Mouse (Mus musculus): ENCODE measurements around the gene Cib1. TPM values are rescaled to one million over a fixed set of nuclear protein-coding genes. Genes with fewer than 3 reads are reported as not detected.

Cib1 gene
- polyA plus RNA-seq, 1 experiment from 2014 or later: 108 TPM

DNA sequence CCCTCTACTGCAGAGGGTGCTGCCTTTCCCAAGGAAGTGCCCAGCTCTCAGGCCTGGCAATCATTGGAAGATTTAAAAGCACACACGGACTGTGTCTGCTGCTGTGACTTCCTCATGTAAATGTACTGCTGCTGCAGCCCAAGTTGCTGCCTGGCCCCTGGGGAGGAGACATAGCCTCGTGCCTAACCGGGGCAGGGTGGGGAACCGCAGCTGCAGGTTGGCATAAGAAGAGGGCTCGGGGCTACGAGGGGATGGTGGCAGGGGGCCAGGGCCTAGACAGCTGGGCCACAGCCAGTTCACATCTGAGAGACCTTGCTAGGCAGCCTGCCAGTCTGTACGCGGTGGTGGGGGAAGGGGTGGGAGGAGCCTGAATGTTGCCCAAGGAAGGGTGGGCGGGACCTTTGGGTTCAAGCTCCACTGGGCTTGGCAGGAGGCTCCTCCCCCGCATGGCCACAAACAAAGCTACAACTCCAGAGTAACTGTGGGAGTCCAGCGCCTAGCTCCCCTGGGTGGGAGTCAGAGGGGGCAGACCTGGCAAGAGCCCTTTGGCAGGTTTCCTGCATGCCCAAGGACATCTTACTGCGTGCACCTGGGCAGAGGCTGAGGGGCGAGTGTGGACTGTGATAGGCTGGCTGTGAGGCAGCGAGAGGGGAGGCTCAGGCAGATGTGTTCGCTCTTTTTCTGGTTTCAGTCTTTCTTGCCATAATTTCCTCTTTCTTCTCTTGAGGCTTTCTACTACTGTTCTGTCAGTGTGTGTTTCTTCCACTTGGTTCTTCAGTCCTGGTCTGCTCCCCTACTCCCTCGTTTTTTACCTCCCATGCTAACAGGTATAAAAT lies 40.2 kb downstream of the Cib1 start:
- H3K4me2 ChIP-seq (replicated peaks): peak overlapping the region; percentile 50
- peak overlapping the region; percentile 93 for H3K27ac ChIP-seq (replicated peaks)
- peak; percentile 86 for ATAC-seq (ENCODE audit: insufficient number of reproducible peaks, low FRiP score, low TSS enrichment, low read depth)
- peaks cover 64% of the 10 kb centered on the region for H3K4me1 ChIP-seq
- WGBS: 5% methylated on average over 16 of the region's 16 CpGs
- no peaks in the 10 kb centered on the region for H3K27me3 ChIP-seq
- H3K4me3 ChIP-seq (replicated peaks): peak overlapping the region; percentile 27
- H3K9ac ChIP-seq: 0 out of 2 replicates have a peak overlapping the region, but pooled peaks have one; percentile 1
- H3K9me3 ChIP-seq (replicated peaks): no peaks in the 10 kb centered on the region
- no peaks in the 10 kb centered on the region for H3K36me3 ChIP-seq

DNA sequence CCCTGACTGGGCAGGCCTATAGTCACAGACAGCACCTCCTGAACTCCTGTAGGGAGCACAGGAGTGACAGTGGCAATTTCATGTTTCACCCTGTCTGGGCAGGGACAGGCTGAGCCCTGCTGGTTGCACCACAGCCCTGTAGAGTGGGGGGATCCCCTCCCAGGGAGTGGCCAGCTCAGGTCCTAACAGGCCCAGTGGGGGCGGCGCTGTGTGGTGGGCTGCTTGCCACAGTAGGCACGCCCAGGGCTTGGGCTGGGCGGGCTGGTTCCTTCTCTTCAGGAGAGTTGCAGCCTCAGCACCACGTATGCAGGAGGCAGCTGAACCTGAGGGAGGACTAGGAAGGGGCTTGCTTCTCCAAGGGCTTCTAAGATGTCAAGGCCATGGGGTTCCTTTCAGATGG lies 41.2 kb downstream of the Cib1 start:
- H3K4me2 ChIP-seq (replicated peaks): peak overlapping the region; percentile 50
- 47% methylated on average over 5 of the region's 5 CpGs for WGBS

DNA sequence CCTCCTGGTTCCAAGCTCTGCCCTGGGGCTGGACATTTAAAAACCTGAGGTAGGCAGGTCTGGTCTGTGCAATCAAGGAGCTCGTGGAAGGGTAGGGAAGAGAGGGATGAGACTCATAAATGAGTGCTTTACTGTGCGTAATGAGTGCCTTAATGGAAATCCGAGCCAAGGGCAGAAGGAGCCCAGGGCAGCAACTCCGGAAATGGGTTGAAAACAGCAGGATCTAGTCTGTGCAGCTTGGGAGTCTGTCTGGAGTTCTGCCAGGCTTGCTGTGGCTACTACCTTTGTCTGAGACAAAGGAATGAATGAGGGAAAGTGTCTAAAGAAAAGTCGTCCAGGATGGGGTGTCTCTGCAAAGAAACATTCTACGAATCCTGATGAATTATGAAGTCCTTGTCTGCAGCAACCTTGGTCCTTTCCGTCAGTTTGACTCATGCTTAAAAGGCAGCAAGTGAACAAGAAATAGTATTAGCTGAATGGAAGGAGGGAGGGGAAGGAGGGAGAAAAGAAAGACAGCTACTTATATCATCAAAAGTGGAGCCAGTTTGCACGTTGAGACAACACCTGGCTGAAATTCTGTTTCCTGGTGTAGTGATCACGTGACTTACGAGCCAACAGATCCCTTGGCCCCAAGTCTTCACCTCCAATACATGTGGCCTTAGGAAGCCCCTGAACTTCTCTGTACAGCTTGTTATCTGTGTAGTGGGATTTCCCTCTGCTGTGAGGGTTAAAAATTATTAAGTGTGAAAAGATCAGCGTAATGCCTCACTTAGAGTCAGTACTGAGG lies 43.3 kb downstream of the Cib1 start:
- Histone ChIP-seq H3K4me1 (peaks cover 72% of the 10 kb centered on the region), H3K9me3 (replicated peaks) (no peaks in the 10 kb centered on the region), H3K4me2 (replicated peaks) (peak overlapping the region; percentile 1; the same call in 1 of the 2 replicates), H3K36me3 (no peaks in the 10 kb centered on the region), H3K4me3 (replicated peaks) (no peak overlapping the region), H3K27ac (replicated peaks) (peak overlapping the region; percentile 70), H3K9ac (no peak overlapping the region), H3K27me3 (no peaks in the 10 kb centered on the region)
- 35% methylated on average over 11 of the region's 11 CpGs for WGBS
- no peak for ATAC-seq (ENCODE audit: insufficient number of reproducible peaks, low FRiP score, low TSS enrichment, low read depth)

More for the DNA sequence above, 41.2 kb downstream of the Cib1 start:
- Histone ChIP-seq H3K4me3 (replicated peaks) (no peak overlapping the region), H3K4me1 (peaks cover 70% of the 10 kb centered on the region), H3K27me3 (no peaks in the 10 kb centered on the region), H3K36me3 (no peaks in the 10 kb centered on the region), H3K9me3 (replicated peaks) (no peaks in the 10 kb centered on the region), H3K9ac (no peak overlapping the region), H3K27ac (replicated peaks) (peak overlapping the region; percentile 93)
- peak; percentile 74 for ATAC-seq (ENCODE audit: insufficient number of reproducible peaks, low FRiP score, low TSS enrichment, low read depth)

- H3K4me1 ChIP-seq: peaks cover 65% of the 10 kb centered on the region
- H3K27ac ChIP-seq (replicated peaks): peak overlapping the region; percentile 70
- peak overlapping the region; percentile 1; the same call in 1 of the 2 replicates for H3K4me2 ChIP-seq (replicated peaks)
- no peak overlapping the region for H3K9ac ChIP-seq
- H3K27me3 ChIP-seq: no peaks in the 10 kb centered on the region
- H3K36me3 ChIP-seq: no peaks in the 10 kb centered on the region
- no peak for ATAC-seq (ENCODE audit: insufficient number of reproducible peaks, low FRiP score, low TSS enrichment, low read depth)
- H3K9me3 ChIP-seq (replicated peaks): no peaks in the 10 kb centered on the region
- WGBS: 66% methylated on average over 2 of the region's 2 CpGs
- no peak overlapping the region for H3K4me3 ChIP-seq (replicated peaks)
These were observed 44.0 kb downstream of the Cib1 start for GRCm38 (mm10) chr7:80188579-80189125.

- Histone ChIP-seq H3K4me1 (peaks cover 55% of the 10 kb centered on the region), H3K27me3 (no peaks in the 10 kb centered on the region), H3K9ac (no peak overlapping the region), H3K4me2 (replicated peaks) (peak overlapping the region; percentile 81), H3K9me3 (replicated peaks) (no peaks in the 10 kb centered on the region), H3K27ac (replicated peaks) (peak overlapping the region; percentile 39; the same call in 1 of the 2 replicates), H3K4me3 (replicated peaks) (peak overlapping the region; percentile 51), H3K36me3 (no peaks in the 10 kb centered on the region)
- 70% methylated on average over 12 of the region's 12 CpGs for WGBS
- ATAC-seq (ENCODE audit: insufficient number of reproducible peaks, low FRiP score, low TSS enrichment, low read depth): no peak
These were observed 45.1 kb downstream of the Cib1 start for GRCm38 (mm10) chr7:80187501-80187900.

- peak within 1 kb of the TSS; percentile 71 for H3K27ac ChIP-seq (replicated peaks)
- WGBS: 1% methylated on average over 51 of the region's 51 CpGs
- no peaks in the 10 kb centered on the region for H3K9me3 ChIP-seq (replicated peaks)
- H3K4me3 ChIP-seq (replicated peaks): peak within 1 kb of the TSS; percentile 51
- no peaks in the 10 kb centered on the region for H3K36me3 ChIP-seq
- H3K4me2 ChIP-seq (replicated peaks): peak within 1 kb of the TSS; percentile 81
- ATAC-seq (ENCODE audit: insufficient number of reproducible peaks, low FRiP score, low TSS enrichment, low read depth): peak; percentile 88
- peak within 1 kb of the TSS; percentile 16 for H3K9ac ChIP-seq
- peaks cover 47% of the 10 kb centered on the region for H3K4me1 ChIP-seq
- H3K27me3 ChIP-seq: no peaks in the 10 kb centered on the region
These were observed 45.9 kb downstream of the Cib1 start, which contains the start of gene Sema4b for GRCm38 (mm10) chr7:80186531-80187296. Sema4b (plus strand) TSS chr7:80186841.

GRCm38 (mm10) chr7:80186021-80186420 lies 46.6 kb downstream of the Cib1 start:
- peak overlapping the region; percentile 81 for H3K4me2 ChIP-seq (replicated peaks)
- peak overlapping the region; percentile 71 for H3K27ac ChIP-seq (replicated peaks)
- no peaks in the 10 kb centered on the region for H3K36me3 ChIP-seq
- peaks cover 40% of the 10 kb centered on the region for H3K4me1 ChIP-seq
- no peaks in the 10 kb centered on the region for H3K9me3 ChIP-seq (replicated peaks)
- peak overlapping the region; percentile 51 for H3K4me3 ChIP-seq (replicated peaks)
- 29% methylated on average over 8 of the region's 8 CpGs for WGBS
- H3K9ac ChIP-seq: no peak overlapping the region
- ATAC-seq (ENCODE audit: insufficient number of reproducible peaks, low FRiP score, low TSS enrichment, low read depth): no peak
- H3K27me3 ChIP-seq: no peaks in the 10 kb centered on the region

GRCm38 (mm10) chr7:80184968-80185367 lies 47.6 kb downstream of the Cib1 start:
- H3K36me3 ChIP-seq: no peaks in the 10 kb centered on the region
- WGBS: 50% methylated on average over 6 of the region's 6 CpGs
- H3K4me3 ChIP-seq (replicated peaks): no peak overlapping the region
- no peaks in the 10 kb centered on the region for H3K9me3 ChIP-seq (replicated peaks)
- no peak for ATAC-seq (ENCODE audit: insufficient number of reproducible peaks, low FRiP score, low TSS enrichment, low read depth)
- H3K4me2 ChIP-seq (replicated peaks): no peak overlapping the region
- peaks cover 35% of the 10 kb centered on the region for H3K4me1 ChIP-seq
- no peak overlapping the region for H3K9ac ChIP-seq
- H3K27me3 ChIP-seq: no peaks in the 10 kb centered on the region
- H3K27ac ChIP-seq (replicated peaks): no peak overlapping the region

DNA sequence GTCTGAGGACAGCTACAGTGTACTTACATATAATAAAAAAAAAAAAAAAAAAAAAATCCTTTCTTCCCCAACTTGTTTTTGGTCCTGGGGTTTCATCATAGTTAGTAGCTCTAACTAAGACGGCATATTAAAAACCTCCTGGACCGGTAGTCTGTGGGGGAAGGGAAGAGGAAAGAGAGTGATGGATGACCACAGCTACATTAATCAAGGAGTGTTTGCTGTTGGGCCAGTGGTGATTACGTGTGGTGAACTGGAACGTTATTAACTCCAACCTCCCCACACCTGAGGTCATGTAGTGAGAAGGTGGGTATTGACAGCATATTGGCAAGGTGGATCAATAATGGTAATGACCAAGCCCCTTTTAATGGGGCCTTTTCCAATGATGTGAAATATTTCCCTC lies 48.1 kb downstream of the Cib1 start:
- WGBS: 68% methylated on average over 4 of the region's 4 CpGs

DNA sequence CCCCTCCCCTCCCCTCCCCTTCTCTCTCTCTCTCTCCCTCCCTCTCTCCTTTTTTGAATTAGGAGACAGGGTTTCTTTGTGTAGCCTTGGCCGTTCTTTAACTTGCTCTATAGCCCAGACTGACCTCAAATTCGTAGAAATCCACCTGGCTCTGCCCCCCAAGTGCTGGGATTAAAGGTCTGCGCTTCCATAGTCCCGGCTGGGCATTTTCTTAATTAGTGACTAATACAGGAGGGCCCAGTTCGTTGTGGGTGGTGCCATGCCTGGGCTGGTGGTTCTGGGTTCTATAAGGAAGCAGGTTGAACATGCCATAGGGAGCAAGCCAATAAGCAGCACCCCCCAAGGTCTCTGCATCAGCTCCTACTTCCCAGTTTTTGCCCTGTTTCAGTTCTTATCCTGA lies 48.6 kb downstream of the Cib1 start:
- WGBS: 34% methylated on average over 5 of the region's 5 CpGs
- Histone ChIP-seq H3K4me1 (peaks cover 27% of the 10 kb centered on the region), H3K9ac (no peak overlapping the region), H3K4me3 (replicated peaks) (no peak overlapping the region), H3K36me3 (no peaks in the 10 kb centered on the region), H3K9me3 (replicated peaks) (no peaks in the 10 kb centered on the region), H3K27me3 (no peaks in the 10 kb centered on the region), H3K27ac (replicated peaks) (no peak overlapping the region), H3K4me2 (replicated peaks) (no peak overlapping the region)
- no peak for ATAC-seq (ENCODE audit: insufficient number of reproducible peaks, low FRiP score, low TSS enrichment, low read depth)

More for the DNA sequence above, 48.1 kb downstream of the Cib1 start:
- no peaks in the 10 kb centered on the region for H3K27me3 ChIP-seq
- ATAC-seq (ENCODE audit: insufficient number of reproducible peaks, low FRiP score, low TSS enrichment, low read depth): no peak
- H3K9ac ChIP-seq: no peak overlapping the region
- no peak overlapping the region for H3K4me3 ChIP-seq (replicated peaks)
- H3K36me3 ChIP-seq: no peaks in the 10 kb centered on the region
- H3K4me2 ChIP-seq (replicated peaks): no peak overlapping the region
- no peak overlapping the region for H3K27ac ChIP-seq (replicated peaks)
- H3K9me3 ChIP-seq (replicated peaks): no peaks in the 10 kb centered on the region
- peaks cover 33% of the 10 kb centered on the region for H3K4me1 ChIP-seq

Measured in embryonic facial prominence, embryonic 15.5 days (tissue).